Mouse (Mus musculus) liver, embryonic 14.5 days (tissue): ENCODE data around the gene Dact2.

Experiments used
- CTCF ChIP-seq: IDR thresholded peaks from 2 replicates; pipeline ENCODE4 v1.5.1; 2016; ENCODE audit warnings: antibody characterized with exemption, low read depth, control low read depth
- EP300 ChIP-seq: IDR thresholded peaks from 2 replicates; pipeline ENCODE4 v1.6.1; 2016; ENCODE audit warnings: antibody characterized with exemption, low read depth

- TF ChIP-seq EP300, result no peak
- TF ChIP-seq CTCF, result no peak
Measured at GRCm38 (mm10) chr17:14166746-14167432, 37.2 kb downstream of the Dact2 start.
